8 mouse cellular contexts compared by ENCODE assay signal in the genomic region with DNA sequence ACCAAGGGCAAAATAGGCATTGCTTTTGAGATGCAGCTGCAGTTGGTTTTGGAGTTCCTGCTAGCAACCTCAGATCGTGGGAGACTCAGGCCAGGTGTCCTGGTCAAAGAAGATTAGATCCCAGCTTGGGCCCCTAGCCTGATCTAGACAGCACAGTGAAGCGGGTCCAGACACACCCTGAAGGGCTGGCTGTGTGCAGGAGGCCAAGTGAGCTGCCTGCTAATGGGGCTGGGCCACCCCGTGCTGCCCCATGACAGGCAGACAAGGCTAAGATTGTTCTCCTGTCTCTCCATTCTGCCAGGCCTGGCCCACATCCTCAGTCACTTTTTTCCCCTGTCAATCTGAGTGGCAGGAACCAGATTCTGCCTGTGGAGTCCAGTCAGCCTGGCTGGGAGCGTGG. TPM values are rescaled to one million over a fixed set of nuclear protein-coding genes. Genes with fewer than 3 reads are reported as not detected.
DNase-seq lines count a peak whose midpoint lies in the region; ATAC-seq lines count a peak whose summit lies in the region.

No protein-coding gene starts in this region.

- no peak overlapping the region for H3K4me3 ChIP-seq in midbrain, embryonic 14.5 days (replicated peaks; ENCODE audit: low read depth, low read length)
- H3K4me3 ChIP-seq in midbrain, embryonic 13.5 days (replicated peaks) = no peak overlapping the region
- no peak overlapping the region; the same call in 1 of the 2 replicates for H3K4me3 ChIP-seq in limb, embryonic 10.5 days

- H3K9ac ChIP-seq in midbrain, embryonic 14.5 days (replicated peaks; ENCODE audit: low read length) = no peak overlapping the region
- no peak overlapping the region for H3K9ac ChIP-seq in midbrain, embryonic 13.5 days (replicated peaks)

- no peaks in the 10 kb centered on the region for H3K4me1 ChIP-seq in midbrain, embryonic 14.5 days (ENCODE audit: control insufficient read depth, insufficient read depth, low read length)
- 0 out of 2 replicates have a peak, but pooled peaks cover 12% of the 10 kb centered on the region for H3K4me1 ChIP-seq in midbrain, embryonic 13.5 days (replicated peaks)
- peaks cover 30% of the 10 kb centered on the region for H3K4me1 ChIP-seq in limb, embryonic 10.5 days

- no peak overlapping the region for H3K4me2 ChIP-seq in midbrain, embryonic 14.5 days (ENCODE audit: low read length)
- H3K4me2 ChIP-seq in midbrain, embryonic 13.5 days (replicated peaks) = no peak overlapping the region

- WGBS in midbrain, embryonic 14.5 days = 61% methylated on average over 4 of the region's 4 CpGs
- WGBS in midbrain, embryonic 13.5 days = 61% methylated on average over 4 of the region's 4 CpGs
- 68% methylated on average over 4 of the region's 4 CpGs for WGBS in limb, embryonic 10.5 days

- no peak overlapping the region for H3K27ac ChIP-seq in midbrain, embryonic 14.5 days (replicated peaks; ENCODE audit: low read depth, low read length)
- no peak overlapping the region for H3K27ac ChIP-seq in midbrain, embryonic 13.5 days
- peak overlapping the region; percentile 39 for H3K27ac ChIP-seq in limb, embryonic 10.5 days

- H3K36me3 ChIP-seq in midbrain, embryonic 14.5 days (ENCODE audit: control insufficient read depth, insufficient read depth, low read length) = peaks cover 44% of the 10 kb centered on the region
- H3K36me3 ChIP-seq in midbrain, embryonic 13.5 days = peaks cover 48% of the 10 kb centered on the region
- H3K36me3 ChIP-seq in limb, embryonic 10.5 days = peaks cover 47% of the 10 kb centered on the region

- peak; percentile 30 for DNase-seq in cerebellum, adult 11 months
- DNase-seq in cerebellum, postnatal 36 days = no peak
- DNase-seq in midbrain, embryonic 14.5 days = peak; percentile 5
- DNase-seq in limb, embryonic 10.5 days (ENCODE audit: low spot score) = no peak
- peak; percentile 35 to 62 for DNase-seq in spleen, postnatal 10 days (ENCODE audit: low spot score in 2 of 2)
- DNase-seq in kidney, postnatal 14 days = no peak
- DNase-seq in embryo, embryonic 10 days (ENCODE audit: low spot score) = no peak

- peaks cover 7% of the 10 kb centered on the region for H3K27me3 ChIP-seq in midbrain, embryonic 14.5 days (ENCODE audit: control insufficient read depth, insufficient read depth, low read length)
- H3K27me3 ChIP-seq in midbrain, embryonic 13.5 days = peaks cover 26% of the 10 kb centered on the region
- H3K27me3 ChIP-seq in limb, embryonic 10.5 days (ENCODE audit: low read depth, poor library complexity, severe bottlenecking) = peaks cover 47% of the 10 kb centered on the region

- H3K9me3 ChIP-seq in midbrain, embryonic 14.5 days (ENCODE audit: control insufficient read depth, low read length) = no peaks in the 10 kb centered on the region
- H3K9me3 ChIP-seq in midbrain, embryonic 13.5 days = no peaks in the 10 kb centered on the region
- H3K9me3 ChIP-seq in limb, embryonic 10.5 days (replicated peaks) = no peaks in the 10 kb centered on the region

- ATAC-seq in midbrain, embryonic 14.5 days (ENCODE audit: low FRiP score, low TSS enrichment) = no peak
- no peak for ATAC-seq in midbrain, embryonic 13.5 days

RNA-seq across cellular contexts. Expression of gene Paqr6, which starts 0.7 kb away (rescaled TPM):
- 0.63 and 1.6 TPM in 2 replicates for polyA plus RNA-seq in midbrain, embryonic 14.5 days (2014; fragmentation: Nextera tagmentation; extraction: Ambion mirVana)
- polyA plus RNA-seq in midbrain, embryonic 13.5 days (2015; fragmentation: Nextera tagmentation; extraction: Ambion mirVana) = 0.77 and 1.0 TPM in 2 replicates
- 0.83 and 1.6 TPM in 2 replicates for polyA plus RNA-seq in limb, embryonic 10.5 days (2016; fragmentation: Nextera tagmentation; extraction: Ambion mirVana)

RNA-seq across cellular contexts. Expression of gene Bglap3, which starts 8.8 kb away (rescaled TPM):
- polyA plus RNA-seq in midbrain, embryonic 14.5 days (2014; fragmentation: Nextera tagmentation; extraction: Ambion mirVana) = not detected in 2 replicates
- not detected in 2 replicates for polyA plus RNA-seq in midbrain, embryonic 13.5 days (2015; fragmentation: Nextera tagmentation; extraction: Ambion mirVana)
- polyA plus RNA-seq in limb, embryonic 10.5 days (2016; fragmentation: Nextera tagmentation; extraction: Ambion mirVana) = 0.09 and 0.11 TPM in 2 replicates

RNA-seq across cellular contexts. Expression of gene Bglap2, which starts 14.8 kb away (rescaled TPM):
- polyA plus RNA-seq in midbrain, embryonic 14.5 days (2014; fragmentation: Nextera tagmentation; extraction: Ambion mirVana) = not detected in 2 replicates
- not detected in 2 replicates for polyA plus RNA-seq in midbrain, embryonic 13.5 days (2015; fragmentation: Nextera tagmentation; extraction: Ambion mirVana)
- not detected in 2 replicates for polyA plus RNA-seq in limb, embryonic 10.5 days (2016; fragmentation: Nextera tagmentation; extraction: Ambion mirVana)

RNA-seq across cellular contexts. Expression of gene Bglap, which starts 20.6 kb away (rescaled TPM):
- polyA plus RNA-seq in midbrain, embryonic 14.5 days (2014; fragmentation: Nextera tagmentation; extraction: Ambion mirVana) = 0.66 TPM in 1 of 2 replicates, not detected in the other
- not detected in 2 replicates for polyA plus RNA-seq in midbrain, embryonic 13.5 days (2015; fragmentation: Nextera tagmentation; extraction: Ambion mirVana)
- 0.79 TPM in 1 of 2 replicates, not detected in the other for polyA plus RNA-seq in limb, embryonic 10.5 days (2016; fragmentation: Nextera tagmentation; extraction: Ambion mirVana)

RNA-seq across cellular contexts. Expression of gene Smg5, which starts 27.6 kb away (rescaled TPM):
- 50.9 and 57.0 TPM in 2 replicates for polyA plus RNA-seq in midbrain, embryonic 14.5 days (2014; fragmentation: Nextera tagmentation; extraction: Ambion mirVana)
- 70.1 and 78.3 TPM in 2 replicates for polyA plus RNA-seq in midbrain, embryonic 13.5 days (2015; fragmentation: Nextera tagmentation; extraction: Ambion mirVana)
- 94.1 and 94.8 TPM in 2 replicates for polyA plus RNA-seq in limb, embryonic 10.5 days (2016; fragmentation: Nextera tagmentation; extraction: Ambion mirVana)

Comparison
In these comparisons a context has a peak if more than half of its experiments do, and no peak if none do; other contexts are left out.
1. DNase-seq: peak in cerebellum, adult 11 months (single experiment), midbrain, embryonic 14.5 days (single experiment) and spleen, postnatal 10 days (2 of 2); none in cerebellum, postnatal 36 days (0 of 2), limb, embryonic 10.5 days (single experiment), kidney, postnatal 14 days (single experiment) and embryo, embryonic 10 days (single experiment).